Mouse (Mus musculus): ENCODE measurements around the gene Slc35b3. TPM values are rescaled to one million over a fixed set of nuclear protein-coding genes. Genes with fewer than 3 reads are reported as not detected.

The Slc35b3 gene
- polyA plus RNA-seq, 1 experiment from 2014 or later: 49.0 TPM

DNA sequence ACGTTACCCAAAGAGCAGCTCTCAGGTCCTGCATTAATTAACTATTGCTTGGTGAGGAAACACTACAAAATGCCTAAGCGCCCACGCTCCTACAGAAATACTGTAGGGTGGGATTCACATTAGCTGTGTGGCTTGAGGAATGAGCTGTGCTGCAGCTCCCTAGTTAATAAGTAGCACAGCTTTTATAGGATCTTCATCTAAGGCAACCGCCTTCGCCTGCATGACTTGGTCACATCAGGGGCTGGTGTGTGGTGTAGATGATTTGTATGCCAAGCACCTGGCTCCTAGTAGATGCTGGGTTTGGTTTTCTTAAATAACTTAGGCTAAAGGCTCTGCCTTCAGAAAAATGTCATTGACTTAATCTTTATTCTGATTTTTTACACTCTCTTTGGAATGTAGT, 15.2 kb upstream of the Slc35b3 start:
- no peaks in the 10 kb centered on the region for H3K27me3 ChIP-seq (ENCODE audit: insufficient read depth, low read length)
- no peaks in the 10 kb centered on the region for H3K9me3 ChIP-seq (ENCODE audit: low read length)
- no peak overlapping the region for H3K27ac ChIP-seq (ENCODE audit: low read length)
- H3K4me2 ChIP-seq (replicated peaks; ENCODE audit: low read depth, low read length): no peak overlapping the region
- peak; percentile 70; the same call in 1 of the 2 replicates for ATAC-seq (ENCODE audit: low FRiP score, low TSS enrichment)
- H3K36me3 ChIP-seq (ENCODE audit: insufficient read depth, low read length): no peaks in the 10 kb centered on the region
- no peak overlapping the region for H3K4me3 ChIP-seq (ENCODE audit: low read length)
- no peak overlapping the region for H3K9ac ChIP-seq (replicated peaks; ENCODE audit: low read length)
- peaks cover 6% of the 10 kb centered on the region; the same call in 1 of the 2 replicates for H3K4me1 ChIP-seq (ENCODE audit: insufficient read depth, low read length)
- WGBS: 61% methylated on average over 5 of the region's 5 CpGs

DNA sequence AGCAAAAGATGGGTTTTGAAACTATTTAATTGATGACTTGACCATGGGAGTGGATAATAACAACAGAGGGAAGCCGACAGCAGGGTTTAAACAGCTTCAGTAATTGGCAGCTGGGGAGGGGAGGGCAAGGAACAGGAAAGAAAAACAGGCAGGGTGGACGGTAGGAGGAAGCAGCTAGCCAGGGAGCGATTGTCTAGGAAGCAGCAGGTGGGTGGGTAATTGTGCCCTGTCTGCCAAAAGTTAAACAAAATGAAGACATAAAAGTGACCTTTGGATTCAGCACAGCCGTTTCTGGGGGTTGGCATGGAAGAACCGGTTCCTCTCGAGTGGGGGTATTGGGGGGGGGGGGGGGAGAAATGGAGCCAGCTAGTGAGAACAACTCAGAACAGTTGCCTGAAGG, 11.9 kb upstream of the Slc35b3 start:
- Histone ChIP-seq H3K4me2 (replicated peaks; ENCODE audit: low read depth, low read length) (no peak overlapping the region), H3K4me3 (ENCODE audit: low read length) (no peak overlapping the region), H3K27ac (ENCODE audit: low read length) (no peak overlapping the region), H3K4me1 (ENCODE audit: insufficient read depth, low read length) (peaks cover 6% of the 10 kb centered on the region; the same call in 1 of the 2 replicates), H3K27me3 (ENCODE audit: insufficient read depth, low read length) (no peaks in the 10 kb centered on the region), H3K9ac (replicated peaks; ENCODE audit: low read length) (no peak overlapping the region), H3K36me3 (ENCODE audit: insufficient read depth, low read length) (no peaks in the 10 kb centered on the region), H3K9me3 (ENCODE audit: low read length) (peaks cover 4% of the 10 kb centered on the region; the same call in 1 of the 2 replicates)
- no peak for ATAC-seq (ENCODE audit: low FRiP score, low TSS enrichment)
- 10% methylated on average over 6 of the region's 6 CpGs for WGBS

DNA sequence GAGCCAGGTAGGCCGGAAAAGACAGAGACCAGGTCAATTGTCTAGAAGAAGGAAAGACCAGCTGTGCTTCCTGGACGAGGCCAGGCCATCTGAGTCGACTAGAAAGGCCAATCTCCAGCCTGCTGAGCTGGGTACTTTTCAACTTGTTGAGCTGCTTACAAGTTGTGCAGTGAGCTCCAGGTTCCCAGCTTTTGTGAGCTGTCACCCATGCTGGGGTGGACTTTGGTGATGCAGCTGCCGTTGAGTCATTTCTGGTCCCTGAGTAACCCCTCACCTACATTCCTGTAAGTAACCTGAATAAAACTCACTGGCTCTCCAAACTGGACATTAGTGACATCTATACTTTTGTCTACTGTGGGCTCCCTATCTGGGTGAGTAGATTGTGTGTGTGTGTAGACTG, 10.4 kb upstream of the Slc35b3 start:
- H3K27ac ChIP-seq (ENCODE audit: low read length): no peak overlapping the region
- ATAC-seq (ENCODE audit: low FRiP score, low TSS enrichment): no peak
- H3K9me3 ChIP-seq (ENCODE audit: low read length): peaks cover 4% of the 10 kb centered on the region; the same call in 1 of the 2 replicates
- H3K4me1 ChIP-seq (ENCODE audit: insufficient read depth, low read length): peaks cover 6% of the 10 kb centered on the region; the same call in 1 of the 2 replicates
- no peak overlapping the region for H3K9ac ChIP-seq (replicated peaks; ENCODE audit: low read length)
- H3K4me2 ChIP-seq (replicated peaks; ENCODE audit: low read depth, low read length): no peak overlapping the region
- no peak overlapping the region for H3K4me3 ChIP-seq (ENCODE audit: low read length)
- no peaks in the 10 kb centered on the region for H3K27me3 ChIP-seq (ENCODE audit: insufficient read depth, low read length)
- 67% methylated on average over 4 of the region's 4 CpGs for WGBS
- no peaks in the 10 kb centered on the region for H3K36me3 ChIP-seq (ENCODE audit: insufficient read depth, low read length)

DNA sequence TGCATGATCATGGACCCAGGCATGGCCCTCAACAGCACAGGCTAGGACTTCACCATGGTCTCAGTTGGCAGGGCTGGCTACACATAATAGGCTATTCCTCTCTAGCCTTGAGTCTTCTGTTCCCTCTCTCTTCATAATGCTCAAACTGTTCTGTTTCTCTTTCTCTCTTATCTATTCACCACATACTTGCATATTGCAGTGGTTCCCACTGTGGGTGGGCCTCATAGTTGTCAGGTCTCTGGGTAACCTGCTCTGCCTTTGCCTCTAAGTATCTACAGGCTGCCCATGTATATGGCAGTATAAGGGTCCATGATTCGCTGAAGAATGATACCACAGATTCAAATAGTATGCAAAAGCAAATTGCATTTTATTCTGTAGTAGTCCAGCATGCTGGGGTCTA, 6.8 kb upstream of the Slc35b3 start:
- Histone ChIP-seq H3K9me3 (ENCODE audit: low read length) (peaks cover 4% of the 10 kb centered on the region; the same call in 1 of the 2 replicates), H3K4me2 (replicated peaks; ENCODE audit: low read depth, low read length) (no peak overlapping the region), H3K27ac (ENCODE audit: low read length) (no peak overlapping the region), H3K27me3 (ENCODE audit: insufficient read depth, low read length) (no peaks in the 10 kb centered on the region), H3K4me1 (ENCODE audit: insufficient read depth, low read length) (no peaks in the 10 kb centered on the region), H3K9ac (replicated peaks; ENCODE audit: low read length) (no peak overlapping the region), H3K36me3 (ENCODE audit: insufficient read depth, low read length) (no peaks in the 10 kb centered on the region), H3K4me3 (ENCODE audit: low read length) (no peak overlapping the region)
- 79% methylated on average over 1 of the region's 1 CpGs for WGBS
- no peak for ATAC-seq (ENCODE audit: low FRiP score, low TSS enrichment)

DNA sequence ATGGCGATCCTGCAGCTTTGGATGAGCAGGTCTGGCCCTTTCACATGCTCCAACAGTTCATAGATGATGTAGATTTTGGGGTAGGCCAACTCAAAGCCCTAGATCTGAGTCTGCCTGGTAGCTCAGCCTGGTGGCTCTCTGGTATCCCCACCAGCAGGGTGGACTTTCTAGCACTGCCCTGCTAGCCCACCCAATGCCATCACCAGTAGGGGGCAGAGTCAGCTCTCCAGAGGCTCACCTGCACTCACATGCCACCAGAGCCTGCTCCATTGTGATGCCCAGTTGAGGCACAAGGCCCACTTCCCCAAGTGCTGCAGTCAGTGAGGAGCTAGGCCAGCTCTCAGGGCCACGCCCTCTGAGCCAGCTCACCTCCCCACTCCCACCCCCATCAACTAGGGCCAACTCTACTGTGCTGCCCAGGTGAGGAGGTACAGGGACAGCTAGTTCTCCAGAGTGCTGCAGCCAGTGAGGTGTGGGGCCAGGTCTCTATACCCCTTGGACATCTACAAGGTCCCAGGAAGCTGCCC, 6.3 kb upstream of the Slc35b3 start:
- H3K4me2 ChIP-seq (replicated peaks; ENCODE audit: low read depth, low read length): no peak overlapping the region
- H3K4me3 ChIP-seq (ENCODE audit: low read length): no peak overlapping the region
- peaks cover 4% of the 10 kb centered on the region; the same call in 1 of the 2 replicates for H3K9me3 ChIP-seq (ENCODE audit: low read length)
- 92% methylated on average over 2 of the region's 2 CpGs for WGBS
- no peak for ATAC-seq (ENCODE audit: low FRiP score, low TSS enrichment)
- no peaks in the 10 kb centered on the region for H3K4me1 ChIP-seq (ENCODE audit: insufficient read depth, low read length)
- H3K27me3 ChIP-seq (ENCODE audit: insufficient read depth, low read length): no peaks in the 10 kb centered on the region
- no peak overlapping the region for H3K9ac ChIP-seq (replicated peaks; ENCODE audit: low read length)
- H3K36me3 ChIP-seq (ENCODE audit: insufficient read depth, low read length): no peaks in the 10 kb centered on the region
- H3K27ac ChIP-seq (ENCODE audit: low read length): no peak overlapping the region

DNA sequence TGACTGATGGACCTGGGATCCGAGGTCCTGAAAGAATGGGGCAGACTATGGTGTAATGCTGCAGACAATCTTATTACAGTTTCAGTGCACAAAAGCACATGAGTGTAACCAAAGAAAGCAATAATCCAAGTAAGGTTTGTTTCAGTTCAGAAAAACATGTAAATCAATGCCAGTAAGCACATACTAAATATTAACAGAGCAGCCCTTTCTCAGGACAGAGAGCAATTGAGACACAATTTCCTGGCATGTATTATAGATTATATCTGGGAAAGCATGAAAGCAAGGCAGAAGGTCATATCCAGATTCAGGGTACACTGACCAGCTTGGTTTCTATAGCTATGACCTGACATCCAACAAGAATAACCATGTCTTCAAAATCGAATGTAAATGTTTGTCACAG, 2.1 kb upstream of the Slc35b3 start:
- Histone ChIP-seq H3K9me3 (ENCODE audit: low read length) (no peaks in the 10 kb centered on the region), H3K4me2 (replicated peaks; ENCODE audit: low read depth, low read length) (no peak overlapping the region), H3K27ac (ENCODE audit: low read length) (no peak overlapping the region), H3K36me3 (ENCODE audit: insufficient read depth, low read length) (no peaks in the 10 kb centered on the region), H3K9ac (replicated peaks; ENCODE audit: low read length) (no peak overlapping the region), H3K4me1 (ENCODE audit: insufficient read depth, low read length) (peaks cover 20% of the 10 kb centered on the region), H3K4me3 (ENCODE audit: low read length) (no peak overlapping the region), H3K27me3 (ENCODE audit: insufficient read depth, low read length) (no peaks in the 10 kb centered on the region)
- ATAC-seq (ENCODE audit: low FRiP score, low TSS enrichment): no peak
- WGBS: 58% methylated on average over 2 of the region's 2 CpGs

DNA sequence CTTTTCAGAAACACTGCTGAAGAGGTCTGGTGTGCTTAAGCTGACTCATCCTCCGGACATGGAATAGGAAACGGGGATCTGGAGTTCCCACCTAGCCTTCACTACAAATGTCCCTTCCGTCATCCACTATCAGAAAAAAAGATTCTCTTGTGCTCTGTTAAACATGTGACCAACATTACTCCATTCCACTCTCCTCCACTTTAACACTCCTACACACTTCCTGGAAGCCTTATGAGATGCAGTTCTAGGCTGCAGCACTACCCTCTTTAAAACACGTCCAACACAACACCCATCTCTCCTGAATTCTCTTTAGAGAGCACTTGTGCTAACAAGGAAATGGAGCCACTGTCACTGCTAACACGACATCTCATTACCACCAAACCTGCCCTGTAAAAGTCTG, 2.6 kb downstream of the Slc35b3 start:
- Histone ChIP-seq H3K4me3 (ENCODE audit: low read length) (no peak overlapping the region), H3K9ac (replicated peaks; ENCODE audit: low read length) (no peak overlapping the region; the same call in 1 of the 2 replicates), H3K9me3 (ENCODE audit: low read length) (no peaks in the 10 kb centered on the region), H3K4me2 (replicated peaks; ENCODE audit: low read depth, low read length) (peak overlapping the region; percentile 26; the same call in 1 of the 2 replicates), H3K27me3 (ENCODE audit: insufficient read depth, low read length) (no peaks in the 10 kb centered on the region), H3K36me3 (ENCODE audit: insufficient read depth, low read length) (peaks cover 21% of the 10 kb centered on the region; the same call in 1 of the 2 replicates), H3K4me1 (ENCODE audit: insufficient read depth, low read length) (peaks cover 27% of the 10 kb centered on the region), H3K27ac (ENCODE audit: low read length) (peak overlapping the region; percentile 45; the same call in 1 of the 2 replicates)
- ATAC-seq (ENCODE audit: low FRiP score, low TSS enrichment): no peak
- 62% methylated on average over 5 of the region's 5 CpGs for WGBS

DNA sequence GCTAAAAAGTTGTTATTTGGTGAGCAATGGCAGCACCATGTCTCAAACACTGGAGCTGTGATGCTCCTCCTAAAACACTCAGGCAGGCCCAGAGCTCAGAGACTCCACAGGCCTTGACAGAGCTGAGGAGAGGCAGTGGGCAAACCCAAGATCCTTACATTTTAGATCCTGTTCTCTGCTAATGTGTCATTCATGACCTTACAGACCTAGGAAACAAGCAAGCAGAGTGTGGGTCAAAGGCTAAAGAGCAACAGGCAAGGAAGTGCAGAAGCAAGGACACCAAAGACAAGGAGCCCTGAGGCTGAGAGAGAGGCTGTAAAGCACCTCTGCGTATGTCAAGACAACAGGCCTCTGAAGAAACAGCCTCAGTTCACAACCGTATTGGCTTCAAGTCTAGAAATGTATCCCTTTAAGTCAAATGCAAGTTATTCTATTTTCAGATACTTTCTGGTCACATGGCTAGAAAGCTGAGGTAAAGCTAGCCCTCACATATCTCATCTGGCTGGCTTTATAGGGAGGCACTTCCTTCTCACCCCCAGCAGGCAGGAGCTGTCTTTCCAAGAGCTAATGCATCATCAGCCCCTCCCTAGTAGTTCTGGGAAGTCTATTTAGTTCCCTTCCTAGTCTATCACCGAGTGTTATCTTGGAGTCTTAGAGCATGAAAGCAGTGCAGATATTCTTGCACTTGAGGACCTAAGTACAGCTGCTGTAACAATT, 14.2 kb downstream of the Slc35b3 start:
- 75% methylated on average over 3 of the region's 3 CpGs for WGBS

DNA sequence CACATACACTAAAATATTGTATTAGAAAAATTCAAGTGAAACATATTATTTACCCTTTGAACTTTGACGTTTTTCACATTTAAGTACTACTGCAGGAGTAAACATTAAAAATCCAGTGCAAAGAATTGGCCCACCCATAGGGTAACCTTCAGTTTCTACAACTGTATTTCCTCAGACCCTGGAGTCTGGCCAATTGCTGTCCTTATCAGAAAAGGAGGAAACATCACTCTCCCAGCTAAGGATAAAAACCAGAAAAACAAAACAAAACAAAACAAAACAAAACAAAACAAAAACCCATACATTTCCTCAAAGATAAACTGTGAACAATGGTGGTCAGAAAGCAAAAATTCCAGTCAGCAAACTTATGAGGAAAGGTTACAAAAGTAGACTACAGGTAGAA, 14.9 kb downstream of the Slc35b3 start:
- no peak overlapping the region for H3K4me2 ChIP-seq (replicated peaks; ENCODE audit: low read depth, low read length)
- H3K27me3 ChIP-seq (ENCODE audit: insufficient read depth, low read length): no peaks in the 10 kb centered on the region
- H3K27ac ChIP-seq (ENCODE audit: low read length): no peak overlapping the region
- H3K4me3 ChIP-seq (ENCODE audit: low read length): no peak overlapping the region
- H3K4me1 ChIP-seq (ENCODE audit: insufficient read depth, low read length): 0 out of 2 replicates have a peak, but pooled peaks cover 2% of the 10 kb centered on the region
- no peak for ATAC-seq (ENCODE audit: low FRiP score, low TSS enrichment)
- no peak overlapping the region for H3K9ac ChIP-seq (replicated peaks; ENCODE audit: low read length)
- 59% methylated on average over 1 of the region's 1 CpGs for WGBS
- H3K9me3 ChIP-seq (ENCODE audit: low read length): no peaks in the 10 kb centered on the region
- peaks cover 34% of the 10 kb centered on the region for H3K36me3 ChIP-seq (ENCODE audit: insufficient read depth, low read length)

More for the DNA sequence above, 14.2 kb downstream of the Slc35b3 start:
- no peak for ATAC-seq (ENCODE audit: low FRiP score, low TSS enrichment)
- no peaks in the 10 kb centered on the region for H3K9me3 ChIP-seq (ENCODE audit: low read length)
- H3K4me1 ChIP-seq (ENCODE audit: insufficient read depth, low read length): 0 out of 2 replicates have a peak, but pooled peaks cover 2% of the 10 kb centered on the region
- H3K9ac ChIP-seq (replicated peaks; ENCODE audit: low read length): no peak overlapping the region
- H3K36me3 ChIP-seq (ENCODE audit: insufficient read depth, low read length): peaks cover 27% of the 10 kb centered on the region
- no peak overlapping the region for H3K4me3 ChIP-seq (ENCODE audit: low read length)
- H3K27me3 ChIP-seq (ENCODE audit: insufficient read depth, low read length): no peaks in the 10 kb centered on the region
- H3K4me2 ChIP-seq (replicated peaks; ENCODE audit: low read depth, low read length): no peak overlapping the region
- H3K27ac ChIP-seq (ENCODE audit: low read length): no peak overlapping the region

DNA sequence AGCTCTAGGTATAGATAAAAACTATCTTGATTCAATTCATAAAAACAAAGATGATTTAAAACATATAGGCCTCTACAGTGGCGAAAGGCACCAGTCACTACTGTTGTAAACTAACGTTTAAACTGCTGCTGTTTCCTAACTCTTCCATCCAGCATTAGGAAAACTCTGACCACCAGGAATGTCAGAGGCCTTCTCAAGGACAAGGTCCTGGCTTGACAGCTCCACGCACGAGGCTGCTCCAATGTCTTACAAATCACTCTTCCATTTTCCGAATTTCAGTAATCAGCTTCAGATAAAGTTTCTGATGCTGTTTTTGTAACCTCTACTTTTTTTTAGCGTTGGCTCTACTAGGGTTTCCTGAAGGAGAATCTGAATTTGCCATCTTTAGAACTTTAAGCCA, 15.7 kb downstream of the Slc35b3 start:
- H3K4me2 ChIP-seq (replicated peaks; ENCODE audit: low read depth, low read length): no peak overlapping the region
- ATAC-seq (ENCODE audit: low FRiP score, low TSS enrichment): no peak
- H3K9ac ChIP-seq (replicated peaks; ENCODE audit: low read length): no peak overlapping the region
- H3K27me3 ChIP-seq (ENCODE audit: insufficient read depth, low read length): no peaks in the 10 kb centered on the region
- peaks cover 41% of the 10 kb centered on the region for H3K36me3 ChIP-seq (ENCODE audit: insufficient read depth, low read length)
- no peaks in the 10 kb centered on the region for H3K9me3 ChIP-seq (ENCODE audit: low read length)
- WGBS: 82% methylated on average over 6 of the region's 6 CpGs
- H3K27ac ChIP-seq (ENCODE audit: low read length): no peak overlapping the region
- H3K4me1 ChIP-seq (ENCODE audit: insufficient read depth, low read length): 0 out of 2 replicates have a peak, but pooled peaks cover 2% of the 10 kb centered on the region
- no peak overlapping the region for H3K4me3 ChIP-seq (ENCODE audit: low read length)

Measured in kidney, embryonic 16.5 days (tissue).